Mouse (Mus musculus): Measurements from ENCODE around the gene Dock6.

Dock6 gene

DNA sequence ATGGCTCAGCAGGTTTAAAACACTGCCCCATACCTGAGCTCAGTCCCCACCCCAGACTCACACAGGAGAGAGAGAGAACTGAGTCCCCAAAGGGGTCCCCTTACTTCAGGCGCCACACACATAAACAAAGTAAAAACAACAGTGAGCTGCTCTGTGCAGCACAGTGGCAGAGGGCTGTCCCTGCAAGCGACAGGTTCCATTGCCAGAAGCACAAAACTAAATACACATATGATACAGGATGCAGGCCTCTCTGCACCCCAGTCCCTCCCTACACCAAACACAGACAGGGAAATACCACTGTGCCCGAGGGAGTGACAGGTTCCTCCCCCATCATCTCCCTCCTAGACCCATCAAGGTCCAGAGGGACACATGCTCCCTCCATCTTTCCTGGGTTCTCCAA is 5.0 kb downstream of the Dock6 start:
- no peak for DNase-seq (ENCODE audit: low read depth, low spot score)

DNA sequence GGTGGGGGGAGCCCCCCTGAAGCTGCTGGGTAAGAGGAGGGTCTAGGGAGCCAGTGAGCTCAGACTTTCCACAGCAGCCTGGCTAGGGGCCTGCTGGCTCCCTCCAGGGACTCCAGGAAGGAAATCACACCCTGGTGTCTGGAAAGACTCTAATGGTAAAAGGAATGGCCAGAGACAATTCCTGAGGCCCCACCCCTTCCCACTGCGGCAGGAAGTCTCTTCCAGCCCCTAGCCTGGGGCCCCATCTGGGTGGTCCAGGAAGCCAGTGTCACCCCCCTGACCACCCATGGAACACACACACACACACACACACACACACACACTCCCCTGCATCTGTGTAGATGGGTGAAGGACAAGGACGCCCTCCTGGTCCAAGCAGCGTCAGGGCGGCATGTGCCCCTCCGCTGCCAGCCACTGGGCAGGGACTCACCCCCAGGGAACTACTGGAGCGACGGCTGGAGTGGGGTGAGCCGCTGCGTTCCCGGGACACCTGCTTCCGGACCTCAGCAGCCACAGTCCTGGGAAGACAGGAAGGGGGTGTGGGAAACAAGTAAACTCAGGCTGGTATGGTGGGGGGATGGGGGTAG is 5.6 kb downstream of the Dock6 start:
- peak; percentile 65 for DNase-seq (ENCODE audit: low read depth, low spot score)

DNA sequence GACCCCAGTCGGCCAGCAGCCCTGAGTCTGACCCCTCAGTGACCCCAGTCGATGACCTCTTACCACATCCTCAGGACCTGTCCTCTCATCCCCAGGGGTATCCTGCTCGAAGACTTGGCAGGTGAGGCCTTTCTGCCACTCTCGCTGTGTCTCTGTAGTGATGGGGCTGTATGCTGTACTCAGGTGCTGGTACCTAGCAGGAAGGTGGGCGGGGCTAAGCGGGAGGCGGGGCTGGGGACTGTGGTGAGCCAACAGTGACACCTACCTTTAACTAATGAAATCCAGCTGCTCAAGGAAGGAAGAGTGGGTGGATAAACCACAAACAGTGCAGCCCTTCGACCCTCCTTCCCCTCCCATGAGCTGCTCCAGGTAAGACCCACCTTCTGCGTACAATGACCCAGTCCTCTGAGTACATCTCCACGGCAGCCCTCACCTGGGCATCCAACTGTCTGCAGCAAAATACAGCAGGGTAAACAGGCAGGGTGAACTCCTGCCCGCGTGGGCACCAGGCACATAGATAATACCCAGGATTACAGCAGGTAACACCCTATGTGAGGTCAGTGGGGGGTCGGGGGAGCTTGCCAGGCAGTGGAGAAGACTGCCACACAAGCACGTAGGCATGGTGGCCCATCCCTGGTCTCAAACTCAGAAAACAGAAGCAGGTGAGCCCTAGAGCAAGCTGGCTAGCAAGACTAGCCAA is 6.9 kb downstream of the Dock6 start:
- DNase-seq (ENCODE audit: low read depth, low spot score): peak; percentile 67

DNA sequence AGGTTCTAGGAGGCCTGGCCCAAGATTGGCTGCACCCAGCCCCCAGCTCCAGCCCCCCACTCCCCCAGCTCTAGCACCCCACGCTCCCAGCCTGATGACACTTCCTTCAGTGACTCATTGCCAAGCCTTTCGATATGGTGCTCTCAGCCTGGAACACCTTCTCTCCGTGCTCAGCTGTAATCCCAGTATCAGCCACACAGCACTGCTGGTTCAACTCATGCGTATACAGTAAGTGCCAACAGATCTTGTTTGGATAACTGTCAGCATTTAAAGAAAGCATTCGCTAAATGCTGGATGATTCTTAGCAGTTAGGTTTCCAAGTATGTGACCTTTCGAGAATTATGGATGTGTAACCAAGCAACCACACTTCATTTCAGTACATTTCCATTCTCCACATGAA is 9.3 kb downstream of the Dock6 start:
- DNase-seq (ENCODE audit: low read depth, low spot score): no peak

DNA sequence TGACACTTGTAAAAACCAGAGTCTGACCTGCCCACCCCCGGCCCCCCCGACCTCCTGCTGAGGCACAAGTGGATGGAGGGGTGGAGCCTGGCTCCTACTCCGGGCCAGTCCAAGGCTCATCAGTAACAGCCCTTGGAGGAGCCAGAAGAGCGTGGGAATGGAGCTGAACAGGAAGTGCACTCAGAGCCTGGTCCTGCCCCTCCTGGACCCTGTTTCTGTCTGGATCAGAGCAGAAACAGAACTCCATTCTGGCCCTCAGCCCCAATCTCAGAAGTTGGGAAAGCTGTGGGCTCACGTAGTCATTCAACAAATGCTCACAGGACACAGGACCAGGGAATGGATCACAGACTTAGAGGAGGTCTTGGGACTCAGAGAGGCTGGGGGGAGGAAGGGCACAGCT is 10.0 kb downstream of the Dock6 start:
- no peak for DNase-seq (ENCODE audit: low read depth, low spot score)

DNA sequence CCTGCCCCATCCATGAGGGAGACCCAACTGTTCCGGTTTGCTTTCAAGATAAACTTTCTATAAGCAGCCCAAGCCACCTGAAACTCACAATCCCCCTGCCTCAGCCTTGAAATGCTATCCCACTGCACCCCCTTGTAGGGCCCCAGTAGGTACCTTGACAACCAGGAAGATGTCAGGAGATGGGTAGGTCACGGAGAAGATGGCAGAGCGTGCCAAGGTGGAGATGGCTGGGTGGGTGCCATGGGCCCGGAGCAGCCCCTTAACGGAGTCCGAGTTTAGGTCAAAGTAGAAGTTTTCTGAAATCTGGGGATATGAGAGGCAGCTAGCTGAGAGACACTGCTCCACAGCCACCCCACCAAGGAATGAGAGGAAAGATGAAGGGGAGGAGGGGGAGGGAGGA is 11.1 kb downstream of the Dock6 start:
- DNase-seq (ENCODE audit: low read depth, low spot score): no peak

DNA sequence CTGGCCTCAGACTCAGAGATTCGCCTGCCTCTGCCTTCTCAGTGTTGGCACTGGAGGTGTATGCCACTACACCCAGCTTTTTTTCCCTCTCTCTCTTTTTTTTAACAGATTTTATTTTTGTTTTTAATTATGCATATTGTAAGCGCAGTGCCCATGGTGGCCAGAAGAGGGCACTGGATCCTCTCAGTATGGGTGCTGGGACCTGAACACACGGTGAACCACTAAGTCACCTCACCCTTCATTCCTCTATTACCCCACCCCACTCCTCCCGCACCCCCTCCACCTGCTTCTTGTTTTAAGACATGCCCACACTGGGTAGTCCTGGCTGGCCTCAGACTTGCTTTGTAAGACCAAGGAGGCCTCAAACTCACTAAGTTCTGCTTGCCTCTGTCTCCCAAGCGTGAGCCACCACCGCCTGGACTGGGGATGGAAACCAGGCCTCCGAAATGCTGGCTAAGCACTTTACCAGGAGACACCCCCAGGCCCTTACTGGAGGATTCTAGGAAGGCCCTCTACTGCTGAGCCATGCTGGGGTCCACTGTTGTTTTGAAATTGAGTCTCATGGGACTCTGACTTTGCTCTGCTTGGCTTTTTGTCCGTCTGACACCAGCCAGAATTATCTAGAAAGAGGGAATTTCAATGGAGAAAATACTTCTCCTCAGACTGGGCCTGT is 12.2 kb downstream of the Dock6 start:
- DNase-seq (ENCODE audit: low read depth, low spot score): peak; percentile 50

DNA sequence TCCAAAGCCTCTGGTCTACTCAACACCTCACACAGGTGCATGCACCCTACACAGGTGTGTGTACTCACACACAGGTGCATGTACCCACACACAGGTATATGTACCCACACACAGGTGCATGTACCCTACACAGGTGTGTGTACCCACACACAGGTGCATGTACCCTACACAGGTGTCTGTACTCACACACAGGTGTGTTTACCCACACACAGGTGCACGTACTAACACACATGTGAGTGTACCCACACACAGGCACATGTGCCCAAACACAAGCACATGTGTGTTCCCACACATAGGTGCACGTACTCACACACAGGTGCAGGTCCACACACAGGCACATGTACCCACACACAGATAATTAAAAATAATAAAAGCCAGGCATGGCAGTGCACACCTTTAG is 14.7 kb downstream of the Dock6 start:
- DNase-seq (ENCODE audit: low read depth, low spot score): no peak

DNA sequence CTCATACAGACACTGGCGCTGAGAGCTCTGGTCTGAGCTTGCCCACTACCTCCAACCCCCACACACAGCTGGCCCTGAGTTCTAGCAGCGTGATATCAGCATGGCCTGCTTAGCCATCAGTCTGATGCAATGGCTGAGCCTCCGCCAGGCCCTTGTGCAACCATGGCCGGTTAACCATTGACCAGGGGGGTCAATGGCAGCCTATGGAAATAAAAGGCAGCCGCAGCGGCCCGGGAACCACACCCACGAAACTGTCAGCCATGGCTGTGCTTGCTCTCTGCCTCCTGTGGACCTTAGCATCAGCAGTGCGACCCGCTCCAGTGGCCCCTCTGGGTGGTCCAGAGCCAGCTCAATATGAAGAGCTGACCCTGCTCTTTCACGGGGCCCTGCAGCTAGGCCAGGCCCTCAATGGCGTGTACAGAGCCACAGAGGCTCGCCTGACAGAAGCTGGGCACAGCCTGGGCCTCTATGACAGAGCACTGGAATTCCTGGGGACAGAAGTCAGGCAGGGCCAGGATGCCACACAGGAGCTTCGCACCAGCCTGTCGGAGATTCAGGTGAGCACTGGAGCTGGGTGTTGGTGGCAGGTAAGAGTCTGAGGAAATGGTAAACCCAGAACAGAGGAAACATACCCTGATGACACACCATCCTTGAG is 17.1 kb downstream of the Dock6 start, which contains the start of gene Angptl8:
Angptl8 (plus strand) TSS at position 253 of the 655 bp plus-strand sequence.
- no peak for DNase-seq (ENCODE audit: low read depth, low spot score)

DNA sequence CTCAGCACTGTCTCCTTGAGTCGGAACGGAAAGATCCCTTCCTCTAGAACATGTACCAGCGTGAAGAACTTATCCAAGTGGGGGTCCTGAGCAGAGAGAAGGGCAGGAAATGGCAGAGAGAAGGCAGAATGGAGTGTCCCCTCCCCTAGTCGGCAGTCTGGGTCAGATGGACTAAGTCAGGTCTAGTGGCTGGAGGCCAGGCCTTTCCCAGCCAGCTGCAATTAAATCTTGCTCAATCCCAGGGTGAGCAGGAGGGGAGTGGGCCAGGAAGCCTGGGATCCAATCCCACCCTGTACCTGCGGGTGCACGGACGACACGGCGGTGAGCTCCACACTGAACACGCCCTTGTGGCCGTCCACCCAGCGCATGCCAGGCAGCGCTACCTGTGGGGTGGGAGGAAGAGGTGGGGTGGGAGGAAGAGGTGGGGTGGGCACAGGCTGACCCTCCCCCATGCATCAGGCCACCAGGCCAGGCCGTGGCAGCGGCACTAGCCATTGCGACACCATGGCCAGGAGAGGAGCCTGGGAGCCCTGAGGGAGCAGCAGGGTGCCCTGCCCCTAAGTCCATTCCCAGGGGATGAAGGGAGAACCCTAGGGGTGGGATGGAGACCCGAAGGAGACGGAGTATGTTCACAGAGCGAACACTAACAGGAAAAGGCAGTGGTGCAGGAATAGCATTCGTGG is 20.7 kb downstream of the Dock6 start:
- DNase-seq (ENCODE audit: low read depth, low spot score): no peak

DNA sequence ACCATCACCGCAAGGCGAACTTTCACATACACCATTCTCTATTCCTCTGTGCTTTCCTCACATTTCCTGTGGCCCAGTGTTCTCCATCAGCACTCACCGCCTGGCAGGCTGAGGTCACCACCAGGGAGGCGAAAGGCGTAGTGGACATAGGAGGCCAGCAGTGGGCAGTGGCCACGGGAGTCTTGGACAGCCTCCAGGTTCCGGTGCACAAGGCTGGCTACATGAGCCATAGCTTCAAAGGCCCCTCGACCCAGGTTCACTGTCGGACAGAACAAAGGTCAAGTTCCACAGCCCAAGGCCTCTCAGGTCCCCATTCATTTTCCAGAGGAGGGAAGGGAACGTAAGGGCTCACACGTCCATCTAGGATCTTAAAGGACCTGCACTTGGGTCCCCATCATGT is 21.5 kb downstream of the Dock6 start:
- DNase-seq (ENCODE audit: low read depth, low spot score): no peak

DNA sequence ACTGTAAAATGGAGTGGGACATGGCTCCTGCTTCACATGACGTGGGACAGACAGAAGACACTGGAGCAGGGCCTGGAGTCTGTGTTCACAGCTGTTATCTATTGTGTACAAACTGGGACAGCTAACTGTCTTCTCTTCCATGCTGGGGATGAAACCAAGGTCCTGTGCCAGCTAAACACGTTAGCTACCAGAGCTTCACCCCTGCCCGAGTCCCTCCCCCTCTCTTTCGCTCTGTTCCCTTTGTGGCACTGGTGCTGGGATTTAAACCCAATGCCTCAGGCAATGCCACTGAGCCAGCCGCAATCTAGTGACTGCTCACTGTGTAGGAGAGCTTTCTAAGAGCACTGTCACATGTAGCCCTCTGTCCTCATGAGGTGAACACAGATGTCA is 22.0 kb downstream of the Dock6 start:
- no peak for DNase-seq (ENCODE audit: low read depth, low spot score)

DNA sequence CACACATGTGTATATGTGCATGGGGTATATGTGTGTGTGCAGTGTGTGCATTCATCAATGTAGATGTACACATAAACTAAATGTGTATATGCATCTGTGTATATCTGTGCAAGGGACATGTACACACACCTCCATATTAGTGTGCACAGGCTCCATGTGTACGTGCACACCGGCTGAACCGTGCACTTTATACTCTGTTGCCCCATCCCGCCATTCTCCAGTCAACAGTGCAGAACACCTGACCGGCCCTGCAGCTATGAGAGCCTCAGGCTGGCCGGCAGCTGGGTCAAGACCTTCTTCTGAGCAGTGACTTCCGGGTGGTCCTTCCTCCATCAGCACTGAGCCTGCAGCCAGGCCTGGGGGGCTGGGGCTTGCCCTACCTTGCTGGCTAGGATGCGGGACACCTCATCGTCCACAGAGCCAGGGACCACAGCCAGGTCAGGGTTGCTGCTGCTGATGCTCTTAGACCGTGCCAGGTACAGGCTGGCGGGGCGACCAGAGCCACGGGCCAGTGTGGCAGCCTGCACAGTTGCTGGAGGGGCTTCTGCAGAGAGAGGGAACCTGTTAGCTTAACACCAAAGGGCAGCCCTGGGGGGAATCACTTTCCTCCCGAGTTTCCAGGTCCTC is 22.5 kb downstream of the Dock6 start:
- DNase-seq (ENCODE audit: low read depth, low spot score): no peak

DNA sequence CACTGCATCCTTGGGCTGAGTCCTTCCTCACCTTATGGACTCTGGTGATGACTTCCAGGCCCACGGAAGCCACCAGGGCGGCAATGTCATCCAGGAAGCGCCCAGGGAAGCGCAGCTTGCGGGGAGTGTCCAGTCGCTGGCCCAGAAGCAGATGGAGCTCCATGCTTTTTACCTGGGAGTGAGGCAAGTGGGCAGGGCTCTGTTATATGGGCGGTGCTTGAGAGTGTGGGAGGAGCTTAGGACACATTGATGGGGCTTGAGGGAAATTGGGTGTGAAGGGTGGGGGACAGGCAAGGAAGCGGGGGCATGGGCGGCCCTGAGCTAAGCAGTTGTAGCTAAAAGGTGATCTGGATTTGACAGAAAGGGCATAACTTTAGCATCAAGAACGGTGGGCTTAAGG is 28.1 kb downstream of the Dock6 start:
- peak; percentile 62 for DNase-seq (ENCODE audit: low read depth, low spot score)

DNA sequence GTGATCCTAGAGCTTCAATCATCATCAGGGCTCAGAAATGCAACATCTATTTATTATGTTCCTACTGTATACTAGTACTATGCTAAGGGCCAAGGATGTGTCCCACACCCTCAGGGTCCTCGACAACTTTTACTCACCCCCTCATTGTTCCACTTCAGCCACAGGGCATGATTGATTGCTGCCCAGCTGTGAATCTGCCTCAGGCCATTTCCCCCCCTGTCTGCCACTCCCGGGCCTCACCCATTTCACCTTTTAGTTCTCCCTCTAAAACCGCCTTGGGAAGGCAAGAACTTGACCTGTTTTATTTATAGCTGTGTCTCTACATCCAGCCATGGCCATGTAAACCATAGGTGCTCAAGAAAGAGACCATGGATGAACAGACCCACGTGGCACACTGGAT is 28.5 kb downstream of the Dock6 start:
- DNase-seq (ENCODE audit: low read depth, low spot score): peak; percentile 53

DNA sequence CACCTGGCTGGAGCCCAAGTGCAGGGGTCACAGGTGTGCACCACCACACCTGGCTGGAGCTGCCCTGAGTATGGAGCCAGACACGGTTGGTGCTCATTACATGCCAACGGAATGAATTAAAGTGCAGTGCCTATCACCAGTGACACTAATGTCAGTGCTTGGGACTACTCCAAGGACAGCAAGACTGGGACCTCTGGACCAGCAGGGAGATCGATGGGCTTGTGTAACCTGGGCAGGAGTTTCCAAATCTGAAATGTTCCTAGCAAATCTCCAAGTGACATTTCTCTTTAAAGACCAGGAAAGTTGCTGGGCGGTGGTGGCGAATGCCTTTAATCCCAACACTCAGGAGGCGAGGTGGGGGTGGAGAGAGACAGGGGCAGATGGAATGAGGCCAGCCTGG is 29.7 kb downstream of the Dock6 start:
- DNase-seq (ENCODE audit: low read depth, low spot score): no peak

DNA sequence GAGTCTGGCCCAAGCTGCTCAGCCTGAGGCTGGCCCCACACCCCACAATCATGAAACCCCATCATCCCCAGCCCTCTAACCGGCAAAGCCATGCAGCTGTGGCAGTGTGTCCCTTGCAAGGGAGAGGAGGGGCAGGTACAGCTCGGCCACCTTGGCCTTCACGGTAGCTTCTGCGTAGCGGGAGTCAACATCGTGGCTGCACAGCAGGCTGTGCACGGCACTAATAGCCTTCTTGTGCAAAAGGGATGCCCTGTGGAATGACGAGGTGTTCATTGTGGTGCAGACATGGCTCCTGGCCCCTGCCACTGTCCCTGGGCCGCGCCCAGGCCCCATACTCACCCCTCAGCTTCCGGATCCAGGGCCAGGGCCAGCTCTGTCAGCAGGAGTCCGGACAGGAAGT is 32.3 kb downstream of the Dock6 start:
- DNase-seq (ENCODE audit: low read depth, low spot score): no peak

DNA sequence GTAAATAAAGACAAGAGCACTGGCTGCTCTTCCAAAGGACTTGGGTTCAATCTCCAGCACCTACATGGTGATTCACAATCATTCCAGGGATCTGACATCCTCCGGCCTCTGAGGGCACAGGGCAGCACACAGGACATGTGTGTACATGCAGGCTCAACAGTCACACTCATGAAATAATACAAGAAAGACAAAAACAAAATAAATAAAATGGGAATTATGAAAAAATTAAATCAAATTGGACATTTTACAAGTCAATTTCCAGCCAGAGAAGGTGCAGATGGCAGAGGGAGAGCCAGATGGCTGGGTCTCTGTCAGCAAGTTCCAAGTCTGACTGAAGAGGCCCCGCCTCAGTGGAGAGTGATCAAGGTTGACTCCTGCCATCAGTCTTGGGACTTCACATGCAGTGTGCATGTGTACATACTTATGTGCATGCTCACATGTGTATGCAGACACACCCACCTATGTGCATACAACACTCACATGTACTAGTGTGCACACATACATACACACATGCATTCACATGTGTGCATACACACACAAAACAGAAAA is 33.2 kb downstream of the Dock6 start:
- DNase-seq (ENCODE audit: low read depth, low spot score): no peak

DNA sequence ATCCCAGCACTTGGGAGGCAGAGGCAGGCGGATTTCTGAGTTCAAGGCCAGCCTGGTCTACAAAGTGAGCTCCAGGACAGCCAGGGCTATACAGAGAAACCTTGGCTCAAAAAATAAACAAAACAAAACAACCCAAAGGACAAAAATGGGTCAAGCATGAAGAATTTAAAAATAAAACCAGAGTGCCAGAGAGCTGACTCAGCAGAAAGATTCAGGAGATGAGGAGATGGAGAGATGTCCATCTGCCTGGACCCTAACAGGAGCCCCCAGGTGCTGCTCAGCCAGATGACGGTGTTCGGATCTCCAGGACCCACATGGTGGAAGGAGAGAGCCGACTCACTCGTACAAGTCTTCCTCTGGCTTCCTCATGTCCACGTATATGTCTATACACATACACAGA is 33.9 kb downstream of the Dock6 start:
- DNase-seq (ENCODE audit: low read depth, low spot score): no peak

DNA sequence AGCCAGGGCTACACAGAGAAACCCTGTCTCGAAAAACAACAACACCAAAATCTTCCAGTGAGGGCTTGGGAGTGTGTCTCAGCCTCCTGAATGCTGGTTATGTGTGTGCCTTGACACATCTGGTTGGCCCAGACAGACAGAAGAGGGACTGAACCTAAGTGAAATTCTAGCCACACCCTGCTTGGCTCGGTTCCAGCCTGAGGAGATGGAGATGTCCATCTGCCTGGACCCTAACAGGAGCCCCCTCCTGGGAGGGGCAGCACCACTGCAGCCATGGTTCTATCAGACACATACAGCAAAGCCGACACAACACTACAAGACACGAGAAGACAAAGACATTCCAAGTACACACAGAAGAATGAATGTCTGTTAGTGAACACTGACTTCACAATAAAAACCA is 34.3 kb downstream of the Dock6 start:
- no peak for DNase-seq (ENCODE audit: low read depth, low spot score)

DNA sequence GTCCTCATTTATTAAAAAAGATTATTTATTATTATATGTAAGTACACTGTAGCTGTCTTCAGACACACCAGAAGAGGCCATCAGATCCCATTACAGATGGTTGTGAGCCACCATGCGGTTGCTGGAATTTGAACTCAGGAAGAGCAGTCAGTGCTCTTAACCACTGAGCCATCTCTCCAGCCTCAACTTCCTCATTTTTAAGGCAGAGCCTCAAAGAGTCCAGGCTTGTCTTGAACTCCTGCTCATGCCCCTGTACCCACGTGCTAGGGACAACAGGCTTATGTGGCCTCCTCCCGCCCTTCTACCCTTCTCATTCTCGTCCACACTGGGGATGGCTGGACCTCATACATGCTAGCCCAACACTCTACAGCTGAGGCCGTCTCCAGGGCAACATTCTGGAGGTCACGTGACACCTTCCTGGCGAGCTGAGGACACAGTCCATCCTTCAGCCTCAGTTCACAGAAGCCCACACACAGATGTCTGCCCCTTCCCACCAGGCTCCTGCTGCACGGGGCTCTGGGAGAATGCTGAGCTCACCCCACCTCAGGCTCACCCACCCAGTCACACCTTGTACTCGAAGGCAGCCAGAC is 35.6 kb downstream of the Dock6 start:
- DNase-seq (ENCODE audit: low read depth, low spot score): no peak
